Mouse (Mus musculus): ENCODE measurements at regions not wholly inside any gene's neighbourhood (a gene's known extent, or its start where the extent isn't known, plus 50 kb on each side); places are given as distances from the start of the nearest gene placed in this dataset. TPM values are rescaled to one million over a fixed set of nuclear protein-coding genes. Genes with fewer than 3 reads are reported as not detected.

Small RNA genes in the stretch of these regions (microRNA-seq; reads per million reads assigned to microRNA genes)
- not detected for gene Mir6341

All from midbrain, embryonic 12.5 days (tissue).